Mouse (Mus musculus): ENCODE data around the gene Crtc2.
A peak's percentile ranks its signal among the peaks of the same experiment; 100 is the strongest.

Crtc2 gene

GRCm38 (mm10) chr3:90253653-90254418, at the start of gene Crtc2:
Gene Crtc2 (plus strand): TSS chr3:90254163.
- DNase-seq, result peak; percentile 99

GRCm38 (mm10) chr3:90204582-90204981, 49.4 kb upstream of the Crtc2 start:
- DNase-seq, result no peak

- DNase-seq, result no peak
Measured at GRCm38 (mm10) chr3:90208662-90209061, 45.3 kb upstream of the Crtc2 start.

DNA sequence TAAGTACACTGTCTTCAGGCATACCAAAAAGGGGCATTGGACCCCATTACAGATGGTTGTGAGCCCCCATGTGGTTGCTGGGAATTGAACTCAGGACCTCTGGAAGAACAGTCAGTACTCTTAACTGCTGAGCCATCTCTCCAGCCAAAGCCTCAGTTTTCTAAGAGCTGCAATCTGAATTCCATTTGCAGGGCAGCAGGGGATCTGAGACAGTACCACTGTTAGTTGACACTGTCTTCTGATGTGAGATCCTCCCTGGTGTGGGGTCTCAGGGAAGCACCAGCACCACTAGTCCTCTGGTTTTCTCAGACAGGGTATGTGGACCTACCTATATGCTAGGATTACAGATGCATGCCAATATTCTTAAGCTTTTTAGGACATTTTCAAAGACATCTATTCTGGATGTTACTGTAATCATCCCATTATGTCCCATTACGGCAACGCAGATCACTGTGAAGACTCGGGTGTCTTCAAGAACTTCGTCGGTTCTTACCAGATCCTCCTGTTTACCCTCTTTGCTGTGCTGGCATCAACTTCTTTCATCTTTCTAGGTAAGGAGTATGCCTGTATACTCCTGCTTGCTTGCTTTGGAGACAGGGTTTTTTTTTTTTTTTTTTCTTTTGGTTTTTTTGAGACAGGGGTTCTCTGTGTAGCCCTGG, 43.9 kb upstream of the Crtc2 start:
- no peak for DNase-seq

GRCm38 (mm10) chr3:90211475-90212398, 42.2 kb upstream of the Crtc2 start:
- no peak for DNase-seq

DNA sequence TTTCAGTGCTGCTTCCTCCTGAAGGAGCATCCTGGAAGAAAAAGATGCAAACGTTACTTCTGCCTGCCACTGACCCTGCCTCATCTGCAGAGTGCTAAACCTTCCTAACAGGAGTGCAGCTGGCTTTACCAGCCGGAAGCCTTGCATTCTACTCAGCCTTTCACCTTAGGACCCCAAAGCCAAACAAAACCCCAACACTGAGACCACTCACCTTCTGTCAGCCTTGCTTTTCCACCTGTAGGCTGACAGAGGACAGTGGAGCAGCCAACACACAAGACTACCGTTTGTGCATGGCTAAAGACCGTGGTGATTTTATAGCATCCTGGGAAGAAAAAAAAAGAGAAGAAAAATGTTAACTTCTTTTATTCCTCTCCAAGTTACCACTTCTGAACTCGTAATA, 41.2 kb upstream of the Crtc2 start:
- DNase-seq, result no peak

DNA sequence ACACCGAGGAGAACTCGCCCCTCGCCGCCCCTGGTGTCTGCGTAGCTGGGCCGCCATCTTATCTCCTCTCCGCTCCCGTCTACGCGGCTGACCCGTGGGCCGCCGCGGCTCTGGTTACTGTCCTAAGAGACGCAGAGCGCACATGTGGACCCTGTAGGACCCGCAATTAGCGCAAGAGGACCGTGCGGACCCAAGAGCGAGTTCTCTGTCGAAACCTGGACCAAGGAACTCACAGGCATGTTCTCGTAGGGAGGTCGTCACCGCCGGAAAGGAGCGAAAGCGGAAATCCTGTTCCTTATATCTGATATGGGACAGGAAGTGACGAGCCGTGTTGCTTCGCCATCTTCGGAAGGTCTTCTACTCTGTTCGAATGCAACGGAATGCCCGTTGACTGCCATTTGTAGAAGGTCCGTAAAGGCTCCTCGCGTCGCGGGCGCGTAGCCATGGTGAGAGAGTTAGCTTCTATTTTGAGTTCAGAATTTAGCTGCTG, 40.5 kb upstream of the Crtc2 start, which contains the start of the genes Rps27 and Rab13:
Gene Rps27 (minus strand): TSS at position 275 of the 490 bp plus-strand sequence.
Gene Rab13 (plus strand): TSS at position 319 of the 490 bp plus-strand sequence.
- DNase-seq, result peak; percentile 93

GRCm38 (mm10) chr3:90213956-90214684, 39.8 kb upstream of the Crtc2 start:
- peak; percentile 13 for DNase-seq

DNA sequence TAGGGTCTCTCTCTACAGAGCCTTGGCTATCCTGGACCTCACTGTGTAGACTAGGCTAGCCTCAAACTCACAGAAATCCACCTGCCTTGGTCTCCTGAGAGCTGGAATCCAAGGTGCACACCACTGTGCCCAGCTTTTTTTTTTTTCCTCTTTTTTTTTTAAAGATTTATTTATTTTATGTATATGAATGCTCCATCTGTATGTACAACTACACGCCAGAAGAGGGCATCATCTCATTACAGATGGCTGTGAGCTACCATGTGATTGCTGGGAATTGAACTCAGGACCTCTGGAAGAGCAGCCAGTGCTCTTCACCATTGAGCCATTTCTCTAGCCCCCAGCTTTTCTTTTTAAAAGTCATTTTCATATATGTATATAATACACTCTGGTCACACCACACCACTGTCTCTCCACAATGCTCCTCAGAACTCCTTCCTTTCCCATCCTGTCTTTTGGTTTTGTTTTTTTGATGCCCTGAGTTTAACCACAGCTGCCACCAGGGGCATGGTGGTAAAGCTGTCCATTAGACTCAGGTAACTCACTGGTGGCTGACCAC, 38.1 kb upstream of the Crtc2 start:
- no peak for DNase-seq

DNA sequence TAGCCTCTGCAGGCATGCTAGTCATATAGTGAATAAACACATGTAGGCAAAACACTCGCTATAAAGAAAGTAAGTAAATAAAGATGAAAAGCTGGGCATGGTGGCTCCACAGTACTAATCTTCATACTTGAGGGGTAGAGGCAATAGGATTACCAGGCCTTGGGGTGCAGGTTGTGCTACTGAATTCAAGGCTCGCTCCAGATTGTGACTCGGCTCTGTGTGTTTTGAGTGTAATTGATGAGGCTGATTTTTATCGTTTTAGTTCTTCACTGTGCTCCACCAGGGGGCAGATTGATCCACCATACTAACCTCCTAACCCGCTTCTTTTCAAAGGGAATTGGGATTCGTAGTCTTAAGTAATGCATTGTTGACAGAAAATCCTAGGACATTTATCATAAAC, 33.9 kb upstream of the Crtc2 start:
- DNase-seq, result peak; percentile 26

DNA sequence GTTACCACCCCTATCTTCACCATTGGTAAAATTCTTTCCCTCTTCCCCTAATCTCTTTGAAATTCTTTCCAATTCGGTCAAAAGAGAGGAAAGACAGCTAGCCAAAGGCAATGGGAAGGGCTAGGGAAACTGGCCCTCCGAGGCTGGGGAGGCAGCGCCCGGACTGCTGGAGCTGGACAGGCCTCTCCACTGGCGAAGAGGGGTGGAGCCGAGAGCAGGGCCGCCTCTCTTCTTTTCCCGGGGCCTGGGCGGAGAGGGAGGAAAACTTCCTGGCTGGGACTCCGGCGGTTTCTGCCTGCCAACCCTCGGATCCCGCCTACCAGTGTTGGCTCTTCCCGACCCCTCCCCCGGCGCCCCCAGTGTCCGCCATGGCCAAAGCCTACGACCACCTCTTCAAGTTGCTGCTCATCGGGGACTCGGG, 33.4 kb upstream of the Crtc2 start:
- DNase-seq, result peak; percentile 35

- DNase-seq, result no peak
Measured at GRCm38 (mm10) chr3:90221123-90221522, 32.8 kb upstream of the Crtc2 start.

- DNase-seq, result no peak
Measured at GRCm38 (mm10) chr3:90222455-90222854, 31.5 kb upstream of the Crtc2 start.

DNA sequence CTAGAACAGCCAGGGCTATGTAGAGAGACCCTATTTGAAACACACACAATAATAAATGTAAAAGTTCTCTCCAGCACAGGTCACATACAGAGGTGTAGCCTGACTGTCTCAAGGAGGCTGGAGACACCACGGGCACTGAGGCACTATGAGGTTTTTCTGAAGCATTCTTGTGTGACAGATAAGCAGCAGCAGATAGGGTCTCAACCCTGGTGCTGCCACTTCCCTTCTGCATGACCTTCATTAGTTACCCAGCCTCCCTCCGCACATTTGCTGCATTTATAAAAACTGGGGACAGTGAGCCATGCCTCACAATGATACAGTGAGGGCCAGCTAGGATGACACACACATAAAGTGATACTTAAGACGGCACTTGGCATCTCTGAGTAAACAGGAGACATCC, 31.0 kb upstream of the Crtc2 start:
- DNase-seq, result no peak

DNA sequence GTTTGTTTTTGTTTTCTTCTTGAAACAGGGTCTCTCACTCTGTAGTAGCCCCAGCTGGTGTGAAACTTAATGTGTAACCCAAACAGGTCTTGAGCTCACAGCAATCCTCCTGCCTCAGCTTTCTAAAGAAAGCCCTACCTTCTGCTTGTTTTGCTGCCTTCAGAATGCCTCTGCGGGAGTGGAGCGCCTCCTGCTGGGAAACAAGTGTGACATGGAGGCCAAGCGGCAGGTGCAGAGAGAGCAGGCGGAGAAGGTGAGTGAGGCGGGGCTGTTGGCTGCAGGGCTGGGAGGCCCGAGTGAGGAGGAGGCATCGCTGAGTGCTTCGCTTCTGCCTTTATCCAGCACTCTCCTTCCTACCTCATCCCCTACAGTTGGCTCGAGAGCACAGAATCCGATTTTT, 29.6 kb upstream of the Crtc2 start:
- no peak for DNase-seq

DNA sequence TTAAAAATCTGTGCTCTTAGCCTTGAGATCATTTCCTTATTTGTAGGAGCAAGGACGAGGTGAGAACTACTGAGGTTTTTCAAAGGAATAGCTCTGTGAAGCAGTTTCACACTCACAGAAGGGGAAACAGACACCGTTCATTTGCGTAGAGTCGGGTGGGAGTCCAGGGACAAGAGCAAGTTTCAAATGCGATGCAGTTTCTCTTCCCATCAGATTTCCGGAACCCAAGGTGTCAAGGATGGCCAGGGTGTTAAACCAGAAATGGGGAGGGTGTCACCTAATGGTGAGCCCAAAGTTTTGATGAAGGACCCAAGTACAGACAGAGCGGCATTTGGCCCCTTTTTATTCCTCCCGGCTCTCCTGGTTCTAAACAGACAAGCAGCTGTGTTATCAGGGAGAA, 22.9 kb upstream of the Crtc2 start:
- DNase-seq, result no peak

DNA sequence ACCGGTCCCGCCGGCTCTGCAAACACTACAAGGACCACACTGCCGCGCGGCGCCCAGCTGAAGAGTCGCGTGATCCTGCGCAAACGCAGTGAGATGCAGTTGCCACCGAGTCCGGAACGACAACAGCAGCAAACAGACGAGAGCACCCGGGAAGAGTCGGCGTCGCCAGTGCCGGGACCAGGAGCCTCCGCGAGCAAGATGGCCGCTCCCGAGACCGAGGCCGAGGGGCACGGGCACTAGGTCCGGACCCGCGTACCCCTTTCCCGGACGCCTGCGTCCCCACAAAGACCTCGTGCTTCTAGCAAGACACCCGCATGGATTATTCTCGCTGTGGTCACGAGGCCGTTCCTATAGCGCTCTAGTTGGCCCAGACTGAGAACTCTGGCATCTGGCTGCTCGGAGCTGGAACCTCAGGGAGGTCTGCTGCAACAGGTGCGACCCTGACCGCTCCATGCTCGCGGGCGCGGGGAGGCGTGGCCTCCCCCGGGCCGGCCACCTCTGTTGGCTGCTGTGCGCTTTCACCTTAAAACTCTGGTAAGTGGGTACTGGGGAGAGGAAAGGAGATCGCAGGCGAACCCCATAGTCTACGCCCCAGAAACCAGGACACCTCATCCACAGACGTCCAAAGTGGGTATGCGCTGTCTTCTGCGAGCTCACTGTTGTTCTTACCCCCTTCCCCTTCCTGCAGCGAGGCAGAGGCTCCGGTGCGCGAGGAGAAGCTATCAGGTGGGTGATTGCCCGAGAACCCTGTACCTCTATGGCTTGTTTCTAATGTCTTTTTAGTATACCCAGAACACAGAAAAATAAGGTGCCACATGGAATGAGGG, 22.2 kb upstream of the Crtc2 start, which contains the start of gene Jtb:
Gene Jtb (plus strand): TSS at position 91 of the 827 bp plus-strand sequence.
- peak; percentile 97 for DNase-seq

DNA sequence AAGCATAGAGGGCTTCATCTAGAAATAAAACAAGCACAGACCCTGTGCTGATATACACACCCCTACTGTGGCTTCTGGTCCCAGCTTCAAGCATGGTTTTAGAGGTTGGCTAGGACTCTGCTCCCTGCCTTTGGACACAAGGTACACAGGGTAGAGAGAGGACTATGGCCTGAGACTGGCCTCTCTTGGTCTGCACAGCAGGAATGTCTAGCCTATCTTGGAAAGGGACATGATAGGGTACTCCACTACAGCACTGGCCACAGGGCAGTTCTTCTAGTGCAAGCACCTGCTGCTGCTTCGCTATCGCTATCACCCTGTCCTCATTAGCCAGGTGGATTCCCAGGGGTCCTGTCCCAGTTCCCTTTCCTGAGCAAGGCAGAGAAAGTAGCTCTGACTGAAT, 12.7 kb upstream of the Crtc2 start:
- no peak for DNase-seq

- DNase-seq, result no peak
Measured at GRCm38 (mm10) chr3:90241669-90242358, 12.1 kb upstream of the Crtc2 start.

Measured in right cerebral cortex, adult 18-20 months (tissue).